Mouse (Mus musculus): ENCODE results near the gene Ttll5. TPM values are rescaled to one million over a fixed set of nuclear protein-coding genes. Genes with fewer than 3 reads are reported as not detected.

Ttll5 gene
- polyA plus RNA-seq, 1 experiment from 2014 or later, result 13.6 TPM

- whole genome bisulfite sequencing, result 59% methylated on average over 1 of the region's 1 CpGs
These were observed 203.3 kb downstream of the Ttll5 start for GRCm38 (mm10) chr12:86027747-86028146.

GRCm38 (mm10) chr12:86030932-86031331 is 206.5 kb downstream of the Ttll5 start:
- no peak overlapping the region for H3K9ac ChIP-seq
- WGBS, result 56% methylated on average over 5 of the region's 5 CpGs
- H3K27ac ChIP-seq (ENCODE audit: poor library complexity, severe bottlenecking), result no peak overlapping the region
- H3K36me3 ChIP-seq, result no peaks in the 10 kb centered on the region
- ATAC-seq (ENCODE audit: insufficient number of reproducible peaks, low FRiP score), result no peak
- no peak overlapping the region for H3K4me2 ChIP-seq
- peaks cover 47% of the 10 kb centered on the region for H3K4me1 ChIP-seq (replicated peaks)
- H3K4me3 ChIP-seq, result no peak overlapping the region
- H3K9me3 ChIP-seq (replicated peaks), result no peaks in the 10 kb centered on the region
- no peaks in the 10 kb centered on the region for H3K27me3 ChIP-seq (replicated peaks)

More at GRCm38 (mm10) chr12:86027747-86028146, 203.3 kb downstream of the Ttll5 start:
- Histone ChIP-seq H3K27ac (ENCODE audit: poor library complexity, severe bottlenecking) (no peak overlapping the region), H3K27me3 (replicated peaks) (no peaks in the 10 kb centered on the region), H3K4me3 (no peak overlapping the region), H3K4me2 (no peak overlapping the region), H3K4me1 (replicated peaks) (peaks cover 51% of the 10 kb centered on the region), H3K36me3 (no peaks in the 10 kb centered on the region), H3K9ac (no peak overlapping the region), H3K9me3 (replicated peaks) (no peaks in the 10 kb centered on the region)
- ATAC-seq (ENCODE audit: insufficient number of reproducible peaks, low FRiP score), result no peak

DNA sequence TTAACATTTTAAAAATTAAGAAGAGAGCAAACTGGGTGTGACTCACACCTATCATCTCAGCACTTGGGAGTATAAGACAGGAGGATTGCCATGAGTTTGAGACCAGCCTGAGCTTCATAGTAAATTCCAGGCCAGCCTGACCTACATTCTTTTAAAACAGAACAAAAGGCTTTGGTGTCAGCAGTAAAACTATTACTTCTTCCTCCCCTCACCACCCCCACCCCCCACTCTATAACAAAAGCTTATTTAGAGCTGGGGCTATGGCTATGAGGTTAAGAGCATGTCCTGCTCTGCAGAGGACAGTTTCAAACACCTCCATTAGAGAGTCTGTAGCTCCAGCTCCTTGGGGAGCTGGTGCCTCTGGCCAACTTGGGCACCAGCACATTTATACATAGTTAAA is 211.1 kb downstream of the Ttll5 start:
- Histone ChIP-seq H3K36me3 (no peaks in the 10 kb centered on the region), H3K27me3 (replicated peaks) (no peaks in the 10 kb centered on the region), H3K4me3 (no peak overlapping the region), H3K9ac (no peak overlapping the region), H3K4me1 (replicated peaks) (peaks cover 51% of the 10 kb centered on the region), H3K4me2 (no peak overlapping the region), H3K27ac (ENCODE audit: poor library complexity, severe bottlenecking) (no peak overlapping the region), H3K9me3 (replicated peaks) (no peaks in the 10 kb centered on the region)
- ATAC-seq (ENCODE audit: insufficient number of reproducible peaks, low FRiP score), result no peak

DNA sequence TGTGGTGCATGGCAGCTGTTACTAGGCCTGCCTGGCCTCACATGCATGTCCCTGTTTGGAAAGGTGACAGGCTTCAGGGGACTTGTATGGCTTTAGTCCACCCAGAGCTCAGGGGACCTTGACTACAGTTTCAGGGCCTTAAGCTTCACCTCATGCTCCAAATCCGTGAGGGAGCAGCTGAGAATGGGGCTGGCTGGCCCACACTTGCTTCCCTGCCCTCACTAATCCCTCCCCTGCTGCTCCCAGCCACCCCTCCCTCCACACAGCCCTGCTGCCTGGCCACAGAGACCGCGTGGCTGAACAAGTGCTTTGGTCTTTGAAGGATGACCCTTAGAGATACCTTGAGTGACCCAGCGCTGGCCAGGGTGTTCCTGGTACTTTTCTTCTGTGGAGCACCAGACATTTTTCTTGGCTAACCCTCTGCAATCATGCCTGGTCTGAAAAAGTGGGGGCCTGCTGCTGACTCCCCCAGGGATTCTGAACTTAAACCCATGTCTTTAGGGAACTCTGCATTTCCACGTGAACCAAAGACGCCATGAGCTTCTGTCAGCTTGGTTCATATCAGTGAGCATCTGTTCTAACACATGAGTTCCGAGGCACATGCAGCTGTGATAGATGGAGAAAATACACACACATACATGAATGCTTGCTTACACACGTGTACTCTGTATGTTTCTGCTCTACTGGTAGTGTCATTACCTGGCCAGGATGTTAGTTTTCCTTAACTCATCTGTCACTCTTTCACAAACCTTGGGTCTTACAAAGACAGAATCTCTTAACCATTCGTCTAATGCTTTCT is 212.1 kb downstream of the Ttll5 start:
- no peak overlapping the region for H3K4me3 ChIP-seq
- no peak for ATAC-seq (ENCODE audit: insufficient number of reproducible peaks, low FRiP score)
- H3K9me3 ChIP-seq (replicated peaks), result no peaks in the 10 kb centered on the region
- H3K4me2 ChIP-seq, result no peak overlapping the region
- no peaks in the 10 kb centered on the region for H3K36me3 ChIP-seq
- peak overlapping the region; percentile 3; the same call in 1 of the 2 replicates for H3K9ac ChIP-seq
- peaks cover 47% of the 10 kb centered on the region for H3K4me1 ChIP-seq (replicated peaks)
- 42% methylated on average over 9 of the region's 9 CpGs for WGBS
- no peaks in the 10 kb centered on the region for H3K27me3 ChIP-seq (replicated peaks)
- H3K27ac ChIP-seq (ENCODE audit: poor library complexity, severe bottlenecking), result peak overlapping the region; percentile 50; the same call in 1 of the 2 replicates

DNA sequence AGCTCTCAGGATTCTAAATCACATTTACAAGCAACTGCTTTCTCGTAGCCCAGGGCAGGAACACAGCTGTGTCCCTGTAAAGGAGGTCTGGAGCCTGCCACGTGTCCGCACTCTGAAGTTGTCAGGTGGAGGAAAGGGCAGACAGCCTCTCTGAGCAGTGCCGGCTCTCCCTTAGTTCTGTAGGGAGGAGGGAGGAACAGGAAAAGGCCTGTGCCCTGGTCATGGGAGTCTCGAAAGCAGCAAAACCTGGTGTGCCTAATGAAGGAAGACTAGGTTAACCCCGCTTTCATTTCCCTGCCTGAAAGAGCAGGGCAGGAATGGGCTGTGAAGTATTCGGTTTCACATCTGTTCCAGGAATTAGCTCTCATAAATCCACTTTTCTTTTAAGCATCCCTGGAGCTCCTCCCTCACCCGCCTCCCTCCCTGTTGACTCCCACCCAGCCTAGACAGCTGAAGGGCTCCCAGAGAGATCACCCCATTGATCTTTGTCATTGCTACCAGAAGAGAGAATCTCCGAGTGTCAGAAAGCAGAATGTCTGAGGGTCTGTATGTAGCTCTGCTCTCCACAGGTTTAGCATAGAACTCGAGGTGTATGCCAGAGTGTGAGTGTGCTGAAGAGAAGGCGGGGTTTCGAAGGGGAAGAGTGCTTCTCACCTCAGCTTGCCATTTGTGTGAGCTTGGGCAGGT is 212.9 kb downstream of the Ttll5 start:
- Histone ChIP-seq H3K4me2 (0 out of 2 replicates have a peak overlapping the region, but pooled peaks have one; percentile 5), H3K36me3 (no peaks in the 10 kb centered on the region; the same call in 1 of the 2 replicates), H3K9ac (peak overlapping the region; percentile 44; the same call in 1 of the 2 replicates), H3K27me3 (replicated peaks) (no peaks in the 10 kb centered on the region), H3K4me1 (replicated peaks) (peaks cover 43% of the 10 kb centered on the region), H3K4me3 (no peak overlapping the region), H3K27ac (ENCODE audit: poor library complexity, severe bottlenecking) (peak overlapping the region; percentile 50), H3K9me3 (replicated peaks) (no peaks in the 10 kb centered on the region)
- 34% methylated on average over 12 of the region's 12 CpGs for WGBS
- no peak; the same call in 1 of the 2 replicates for ATAC-seq (ENCODE audit: insufficient number of reproducible peaks, low FRiP score)

GRCm38 (mm10) chr12:86039078-86039477 is 214.6 kb downstream of the Ttll5 start:
- Histone ChIP-seq H3K36me3 (peaks cover 10% of the 10 kb centered on the region), H3K27ac (ENCODE audit: poor library complexity, severe bottlenecking) (no peak overlapping the region), H3K4me3 (no peak overlapping the region), H3K4me1 (replicated peaks) (peaks cover 31% of the 10 kb centered on the region), H3K9me3 (replicated peaks) (peaks cover 12% of the 10 kb centered on the region; the same call in 1 of the 2 replicates), H3K27me3 (replicated peaks) (no peaks in the 10 kb centered on the region), H3K9ac (no peak overlapping the region), H3K4me2 (no peak overlapping the region)
- WGBS, result 76% methylated on average over 5 of the region's 5 CpGs
- no peak for ATAC-seq (ENCODE audit: insufficient number of reproducible peaks, low FRiP score)

DNA sequence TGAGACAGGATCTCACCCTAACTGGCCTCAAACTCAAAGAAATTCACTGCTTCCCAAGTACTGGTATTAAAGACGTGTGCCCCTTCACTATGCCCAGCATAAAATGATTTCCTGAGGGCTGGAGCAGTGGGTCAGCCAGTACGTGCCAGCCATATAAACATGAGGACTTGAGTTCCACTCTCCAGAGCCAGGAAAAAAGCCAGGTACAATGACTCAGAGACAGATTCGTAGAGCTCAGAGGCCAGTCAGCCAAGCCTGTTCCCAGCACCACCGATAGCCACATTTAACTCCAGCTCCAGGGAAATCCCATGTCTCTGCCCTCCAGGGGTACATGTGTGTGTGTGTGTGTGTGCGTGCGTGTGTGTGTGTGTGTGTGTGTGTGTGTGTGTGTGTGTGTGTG is 215.3 kb downstream of the Ttll5 start:
- Histone ChIP-seq H3K27me3 (replicated peaks) (no peaks in the 10 kb centered on the region), H3K9me3 (replicated peaks) (peaks cover 12% of the 10 kb centered on the region; the same call in 1 of the 2 replicates), H3K9ac (no peak overlapping the region), H3K4me1 (replicated peaks) (peaks cover 31% of the 10 kb centered on the region), H3K4me3 (no peak overlapping the region), H3K27ac (ENCODE audit: poor library complexity, severe bottlenecking) (peak overlapping the region; percentile 55; the same call in 1 of the 2 replicates), H3K36me3 (peaks cover 10% of the 10 kb centered on the region), H3K4me2 (no peak overlapping the region)
- 68% methylated on average over 6 of the region's 6 CpGs for WGBS
- no peak for ATAC-seq (ENCODE audit: insufficient number of reproducible peaks, low FRiP score)

DNA sequence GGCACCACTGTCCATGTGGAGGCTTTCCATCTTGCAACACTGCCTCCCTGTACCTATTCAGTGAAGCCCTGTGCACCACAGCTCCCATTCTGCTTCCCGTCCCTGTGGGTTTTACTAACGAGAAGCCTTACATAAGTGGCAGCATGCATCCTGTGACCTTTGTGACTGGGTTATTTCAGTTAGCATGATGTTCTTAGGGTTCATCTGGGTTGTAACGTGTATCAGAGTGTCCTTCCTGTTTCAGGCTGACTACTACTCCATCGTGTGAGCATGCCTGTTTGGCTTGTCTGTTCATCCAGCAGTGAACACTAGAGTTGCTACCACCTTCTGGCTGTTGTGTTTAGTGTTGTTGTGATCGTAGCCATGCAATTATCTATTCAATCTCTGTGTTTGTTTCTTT is 221.7 kb downstream of the Ttll5 start:
- ATAC-seq (ENCODE audit: insufficient number of reproducible peaks, low FRiP score), result no peak
- 80% methylated on average over 5 of the region's 5 CpGs for WGBS
- no peak overlapping the region for H3K9ac ChIP-seq
- no peak overlapping the region for H3K4me2 ChIP-seq
- H3K27me3 ChIP-seq (replicated peaks), result no peaks in the 10 kb centered on the region
- H3K36me3 ChIP-seq, result peaks cover 10% of the 10 kb centered on the region
- peaks cover 15% of the 10 kb centered on the region; the same call in 1 of the 2 replicates for H3K4me1 ChIP-seq (replicated peaks)
- H3K27ac ChIP-seq (ENCODE audit: poor library complexity, severe bottlenecking), result no peak overlapping the region
- H3K4me3 ChIP-seq, result no peak overlapping the region
- peaks cover 12% of the 10 kb centered on the region; the same call in 1 of the 2 replicates for H3K9me3 ChIP-seq (replicated peaks)

GRCm38 (mm10) chr12:86046776-86047175 is 222.3 kb downstream of the Ttll5 start:
- no peak overlapping the region for H3K4me3 ChIP-seq
- no peak for ATAC-seq (ENCODE audit: insufficient number of reproducible peaks, low FRiP score)
- no peak overlapping the region for H3K4me2 ChIP-seq
- H3K4me1 ChIP-seq (replicated peaks), result peaks cover 17% of the 10 kb centered on the region; the same call in 1 of the 2 replicates
- no peaks in the 10 kb centered on the region for H3K27me3 ChIP-seq (replicated peaks)
- peaks cover 12% of the 10 kb centered on the region; the same call in 1 of the 2 replicates for H3K9me3 ChIP-seq (replicated peaks)
- no peak overlapping the region for H3K27ac ChIP-seq (ENCODE audit: poor library complexity, severe bottlenecking)
- no peak overlapping the region for H3K9ac ChIP-seq
- H3K36me3 ChIP-seq, result peaks cover 10% of the 10 kb centered on the region
- 83% methylated on average over 2 of the region's 2 CpGs for WGBS

- H3K9me3 ChIP-seq (replicated peaks), result peaks cover 12% of the 10 kb centered on the region; the same call in 1 of the 2 replicates
- no peaks in the 10 kb centered on the region for H3K27me3 ChIP-seq (replicated peaks)
- H3K9ac ChIP-seq, result no peak overlapping the region
- peaks cover 10% of the 10 kb centered on the region for H3K36me3 ChIP-seq
- H3K4me2 ChIP-seq, result no peak overlapping the region
- no peak overlapping the region for H3K27ac ChIP-seq (ENCODE audit: poor library complexity, severe bottlenecking)
- no peak overlapping the region for H3K4me3 ChIP-seq
- 81% methylated on average over 8 of the region's 8 CpGs for WGBS
- H3K4me1 ChIP-seq (replicated peaks), result peaks cover 17% of the 10 kb centered on the region; the same call in 1 of the 2 replicates
- no peak for ATAC-seq (ENCODE audit: insufficient number of reproducible peaks, low FRiP score)
These were observed 222.9 kb downstream of the Ttll5 start for GRCm38 (mm10) chr12:86047376-86047775.

- peaks cover 17% of the 10 kb centered on the region; the same call in 1 of the 2 replicates for H3K4me1 ChIP-seq (replicated peaks)
- WGBS, result 78% methylated on average over 6 of the region's 6 CpGs
- no peak overlapping the region for H3K9ac ChIP-seq
- H3K27me3 ChIP-seq (replicated peaks), result no peaks in the 10 kb centered on the region
- H3K9me3 ChIP-seq (replicated peaks), result no peaks in the 10 kb centered on the region
- no peak overlapping the region for H3K27ac ChIP-seq (ENCODE audit: poor library complexity, severe bottlenecking)
- ATAC-seq (ENCODE audit: insufficient number of reproducible peaks, low FRiP score), result no peak
- H3K36me3 ChIP-seq, result 0 out of 2 replicates have a peak, but pooled peaks cover 2% of the 10 kb centered on the region
- H3K4me3 ChIP-seq, result no peak overlapping the region
- no peak overlapping the region for H3K4me2 ChIP-seq
These were observed 225.4 kb downstream of the Ttll5 start for GRCm38 (mm10) chr12:86049813-86050212.
